Mouse (Mus musculus) bone marrow, adult 2 months (tissue): Measurements from ENCODE around the gene Gm44511.

Experiments used
- CTCF ChIP-seq: fragments of 200-500 bp; IDR thresholded peaks from 2 replicates; pipeline ENCODE4 v1.5.1; 2011; ENCODE audit warnings: low read length, control low read depth; ENCODE audit not compliant: control insufficient read depth, insufficient read depth
- POLR2A ChIP-seq: fragments of 200-500 bp; IDR thresholded peaks from 2 replicates; pipeline ENCODE4 v1.6.1; 2011; ENCODE audit warnings: low read depth, mild to moderate bottlenecking, control low read depth, low read length, borderline replicate concordance; ENCODE audit not compliant: control insufficient read depth

GRCm38 (mm10) chr6:128856250-128856649, 30.1 kb upstream of the Gm44511 start:
- TF ChIP-seq CTCF (no peak), POLR2A (no peak)
